Mouse (Mus musculus) lung, postnatal 36 days (tissue): ENCODE measurements at regions not wholly inside any gene's neighbourhood (a gene's known extent, or its start where the extent isn't known, plus 50 kb on each side); places are given as distances from the start of the nearest gene placed in this dataset.

ENCODE experiments used
- DNase-seq: peaks from one replicate; pipeline ENCODE4 v3.0.0; 2022; ENCODE audit warnings: mixed read lengths

GRCm38 (mm10) chr8:103907662-103908061 lies 193.8 kb upstream of the Cdh5 start:
- no peak for DNase-seq

GRCm38 (mm10) chr8:103911287-103912015 lies 190.0 kb upstream of the Cdh5 start:
- DNase-seq: no peak

GRCm38 (mm10) chr8:103912983-103913926 lies 188.2 kb upstream of the Cdh5 start:
- DNase-seq: peak; percentile 44

DNA sequence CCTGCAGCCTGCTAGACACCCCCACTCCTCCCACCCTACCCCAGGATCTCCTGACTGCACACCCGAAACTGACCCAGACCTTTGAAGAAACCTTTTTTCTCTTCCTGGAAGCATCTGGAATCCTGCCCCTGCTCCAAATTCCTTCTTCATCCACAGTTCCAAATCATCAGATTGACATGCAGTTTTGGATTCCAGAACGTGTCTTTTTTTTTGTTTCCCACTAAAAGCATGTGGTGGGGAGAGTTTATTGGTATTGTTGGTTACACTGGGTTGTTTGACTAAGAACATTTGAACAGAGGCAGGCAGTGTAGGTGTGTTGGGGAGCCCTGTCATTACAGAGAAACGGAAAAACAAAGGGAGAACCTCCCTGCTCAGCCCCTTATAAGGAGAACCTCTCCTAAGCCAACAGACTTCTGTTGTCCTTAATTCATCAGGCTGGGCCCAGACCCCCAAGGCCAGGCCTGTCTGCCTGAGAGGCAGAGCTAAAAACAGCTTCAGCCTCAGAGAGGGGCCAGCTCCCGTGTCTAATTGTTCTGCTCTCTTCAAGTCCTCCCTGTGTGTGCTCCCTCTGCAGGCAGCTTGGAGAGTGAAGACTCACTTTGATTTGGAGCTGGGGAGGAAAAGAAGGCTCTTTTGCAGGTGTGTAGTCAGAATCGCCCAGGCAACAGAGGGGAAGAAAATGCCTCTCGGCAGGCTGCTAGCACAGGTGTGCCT lies 187.3 kb upstream of the Cdh5 start:
- DNase-seq: peak; percentile 30

GRCm38 (mm10) chr8:103919324-103919723 lies 182.1 kb upstream of the Cdh5 start:
- no peak for DNase-seq

DNA sequence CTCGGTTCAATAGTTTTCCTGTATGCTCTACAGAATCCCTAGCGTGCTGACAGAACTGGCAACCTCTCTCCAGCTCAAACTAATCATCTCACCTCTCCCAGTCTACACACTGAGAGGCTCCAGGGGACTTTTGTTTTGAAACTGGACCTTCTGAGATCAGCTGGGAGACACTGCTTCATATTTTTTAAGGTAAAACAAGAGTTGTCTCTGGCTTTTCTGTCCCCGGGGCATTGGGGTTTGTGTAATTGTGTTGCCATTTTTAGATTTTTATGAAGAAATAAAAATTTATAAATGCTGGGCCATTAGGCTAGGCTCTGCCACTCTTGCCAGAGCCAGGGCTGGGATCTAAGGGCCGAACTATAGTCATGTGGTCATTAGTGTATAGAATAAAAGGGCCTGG lies 179.8 kb upstream of the Cdh5 start:
- DNase-seq: no peak

DNA sequence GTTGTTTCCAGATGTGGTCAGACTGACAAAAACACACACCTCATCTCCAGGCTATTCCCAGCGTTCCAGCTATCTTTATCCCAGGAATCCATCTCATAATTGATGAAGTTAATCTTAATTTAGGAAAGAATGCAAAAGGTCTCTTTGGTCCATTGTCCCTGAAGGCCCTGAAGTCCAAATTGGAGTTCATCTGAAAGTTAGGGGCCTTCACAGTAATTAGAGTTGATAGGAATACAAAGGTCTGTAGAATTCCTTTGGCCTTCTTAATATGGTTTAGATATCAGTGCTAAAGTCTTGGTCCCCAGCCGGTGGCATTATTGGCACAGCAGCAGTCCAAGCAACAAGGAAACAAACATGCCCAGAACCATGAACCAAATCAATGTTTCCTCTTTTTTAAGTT lies 178.7 kb upstream of the Cdh5 start:
- DNase-seq: no peak

GRCm38 (mm10) chr8:103932681-103933080 lies 168.7 kb upstream of the Cdh5 start:
- no peak for DNase-seq

- DNase-seq: no peak
Observed at GRCm38 (mm10) chr8:103936491-103936890, 164.9 kb upstream of the Cdh5 start.

DNA sequence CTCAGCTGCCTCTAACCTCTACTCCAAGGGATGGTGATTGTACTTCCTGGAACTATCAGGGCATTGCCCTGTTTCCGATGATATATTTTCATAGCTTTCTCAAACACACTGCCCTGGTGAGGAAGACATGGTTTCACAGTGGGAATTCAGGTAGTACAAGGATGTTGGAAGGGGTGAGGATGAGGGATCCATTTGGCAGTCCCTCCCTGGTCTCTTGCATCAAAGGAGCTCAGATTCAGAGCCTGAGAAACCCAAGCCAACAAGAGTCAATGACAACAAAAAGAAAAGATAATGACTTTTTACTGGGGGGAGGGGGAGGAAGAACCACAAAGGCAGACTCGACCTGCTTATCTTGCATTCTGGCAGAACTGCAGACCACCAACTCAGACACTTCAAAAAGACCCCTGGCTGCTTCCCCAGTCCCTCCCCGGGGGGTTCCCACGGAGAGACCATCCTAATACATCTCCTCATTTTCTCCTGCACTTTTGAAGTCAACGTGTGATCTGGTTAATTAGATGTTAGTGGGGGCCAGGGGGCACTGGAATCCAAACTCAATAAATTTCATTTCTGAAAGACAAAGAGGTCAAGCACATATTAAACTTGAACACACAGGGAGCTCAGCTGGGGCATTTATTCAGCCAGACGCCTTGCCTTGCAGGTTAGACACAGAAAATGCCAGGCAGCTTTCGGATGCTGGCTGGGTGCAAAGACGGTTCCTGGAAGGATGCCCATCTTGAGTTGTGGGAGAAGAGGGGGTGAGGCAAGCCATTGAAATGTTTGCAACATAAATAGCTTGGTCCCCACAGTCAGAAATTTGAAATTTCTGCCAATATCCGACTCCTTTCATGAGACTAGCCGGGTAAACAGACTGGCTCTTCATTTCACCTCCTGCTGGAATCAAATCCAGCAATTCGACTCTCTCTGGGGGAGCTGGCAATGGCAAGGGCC lies 162.9 kb upstream of the Cdh5 start:
- no peak for DNase-seq

GRCm38 (mm10) chr8:103940958-103941532 lies 160.4 kb upstream of the Cdh5 start:
- no peak for DNase-seq

DNA sequence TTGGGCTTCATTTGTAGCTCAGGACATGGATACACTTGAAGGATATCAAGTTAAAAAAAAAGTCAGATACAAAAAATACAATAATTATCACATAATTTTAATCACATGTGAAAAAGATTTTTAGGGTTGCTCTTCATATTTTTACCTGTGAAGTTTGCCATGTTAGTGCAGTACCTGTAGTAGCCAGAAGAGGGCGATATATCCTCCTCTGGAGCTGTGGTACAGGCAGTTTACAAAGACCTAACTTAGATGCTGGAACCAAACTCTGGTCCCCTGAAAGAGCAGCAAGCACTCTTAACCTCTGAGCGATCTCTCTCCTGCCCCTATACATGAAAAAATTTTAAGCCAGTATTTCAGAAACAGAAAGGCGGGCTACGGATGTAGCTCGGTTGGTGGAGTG lies 153.0 kb upstream of the Cdh5 start:
- DNase-seq: no peak

- DNase-seq: no peak
Observed at GRCm38 (mm10) chr8:103950460-103950859, 151.0 kb upstream of the Cdh5 start.

- DNase-seq: no peak
Observed at GRCm38 (mm10) chr8:103953586-103953985, 147.8 kb upstream of the Cdh5 start.

DNA sequence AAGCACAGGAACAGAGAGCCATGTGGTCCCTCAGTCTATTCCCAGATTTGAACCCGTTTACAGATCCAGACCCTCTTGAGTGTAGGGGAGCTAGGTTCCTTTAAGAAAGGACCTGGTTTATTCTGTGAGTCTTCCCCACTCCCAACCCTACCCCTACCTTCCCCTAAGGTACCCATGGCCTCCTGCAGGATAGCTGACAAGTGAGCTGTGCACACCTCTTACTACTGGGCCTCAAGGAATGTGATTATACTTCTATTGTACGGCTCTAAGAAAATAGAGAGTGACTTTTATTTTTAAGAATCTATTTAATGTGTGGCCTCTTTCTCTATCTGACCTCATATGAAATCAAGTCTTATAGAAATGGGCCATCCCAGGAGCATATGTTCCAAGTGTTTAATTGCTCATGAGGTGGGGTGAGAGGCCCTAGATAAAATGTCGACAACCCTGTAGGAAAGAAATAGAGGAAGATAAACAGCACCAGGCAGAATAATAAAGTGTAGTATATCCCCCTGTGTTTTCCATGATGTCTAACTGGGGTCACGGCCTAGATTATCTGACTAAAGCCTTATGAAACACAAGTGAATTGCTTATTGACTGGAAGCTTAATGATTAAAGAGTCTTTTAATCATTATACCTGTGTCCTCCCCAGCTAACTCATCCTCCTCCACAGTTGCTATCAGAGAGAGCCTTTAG lies 145.7 kb upstream of the Cdh5 start:
- DNase-seq: no peak

GRCm38 (mm10) chr8:103964293-103964918 lies 137.0 kb upstream of the Cdh5 start:
- no peak for DNase-seq

DNA sequence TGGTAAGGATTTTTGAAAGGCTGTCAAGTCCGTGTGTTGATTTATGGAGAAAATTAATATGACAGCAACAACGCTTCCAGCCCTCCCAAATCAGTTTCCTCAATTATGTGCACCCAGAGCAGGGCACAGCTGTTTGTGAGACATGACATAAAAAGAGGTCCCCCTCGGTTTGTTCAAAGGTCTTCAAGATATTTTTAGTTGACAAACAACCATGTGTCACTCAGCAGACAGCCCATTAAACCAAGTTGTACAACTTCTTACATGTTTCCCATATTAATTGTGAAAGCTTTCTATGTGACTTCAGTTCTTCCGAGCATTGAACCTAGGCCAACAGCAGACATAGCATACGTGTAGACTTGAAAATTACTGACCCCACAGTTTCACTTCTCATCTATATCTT lies 131.5 kb upstream of the Cdh5 start:
- peak; percentile 14 for DNase-seq

DNA sequence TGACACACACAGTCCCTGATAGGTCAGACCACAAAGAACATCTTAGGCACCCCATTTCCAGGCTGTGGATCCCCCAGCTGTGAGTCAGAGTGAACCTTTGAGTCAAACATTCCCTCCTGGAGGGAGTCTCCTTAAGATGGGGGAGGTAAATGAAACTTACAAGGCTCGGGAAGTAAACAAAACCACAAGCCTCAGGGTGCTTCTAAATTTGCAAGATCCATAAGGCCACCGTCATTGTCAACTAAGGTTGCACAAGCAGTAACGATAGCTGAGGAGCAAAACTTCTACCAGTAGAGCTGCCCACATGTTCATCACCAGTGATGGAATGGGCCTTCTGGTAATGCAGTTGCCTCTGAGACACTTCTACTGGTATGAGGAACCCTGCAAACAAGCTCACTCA lies 130.9 kb upstream of the Cdh5 start:
- peak; percentile 16 for DNase-seq

DNA sequence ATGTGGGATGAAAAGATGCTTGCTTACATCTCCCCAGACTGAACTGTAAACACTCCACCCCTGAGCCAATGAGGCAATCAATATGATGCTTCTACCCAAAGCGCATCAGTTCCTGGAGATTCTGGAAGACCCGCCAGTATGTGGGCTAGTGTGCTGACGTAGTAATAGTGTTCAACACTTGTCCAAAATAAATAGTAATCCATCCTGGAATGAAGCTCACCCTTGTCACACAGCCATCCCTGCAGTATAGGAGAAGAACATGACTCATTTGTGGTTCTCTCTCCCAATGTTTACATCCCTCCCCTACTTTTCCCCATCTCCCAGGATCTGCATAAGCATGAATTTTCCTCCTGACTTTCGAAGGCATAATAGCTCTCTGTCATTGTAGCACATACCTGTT lies 130.5 kb upstream of the Cdh5 start:
- DNase-seq: no peak

- DNase-seq: no peak
Observed at GRCm38 (mm10) chr8:103976488-103976887, 124.9 kb upstream of the Cdh5 start.

GRCm38 (mm10) chr8:103978948-103979347 lies 122.5 kb upstream of the Cdh5 start:
- no peak for DNase-seq
